Mouse (Mus musculus) ES-E14 (cell line): ENCODE data around the gene Olfr1045. TPM values are rescaled to one million over a fixed set of nuclear protein-coding genes. Genes with fewer than 3 reads are reported as not detected.
"Not testable (repeated sequence)": the region's sequence is repeated elsewhere in the genome, so short reads cannot be mapped to it uniquely, and the experiment has no call there.

Experiments used
- DNase-seq: peaks from one replicate; pipeline ENCODE4 v3.0.0-alpha.2; 2013; ENCODE audit warnings: low read depth, low spot score
- H3K27ac ChIP-seq: 2 replicates; pipeline ENCODE4 v1.5.1; 2012; ENCODE audit warnings: low read depth, mild to moderate bottlenecking, low read length, moderate library complexity, mixed read lengths; ENCODE audit not compliant: poor library complexity, insufficient read depth, severe bottlenecking
- H3K36me3 ChIP-seq: 2 replicates; pipeline ENCODE4 v1.6.1; 2012; ENCODE audit warnings: mild to moderate bottlenecking, low read length, moderate library complexity, mixed read lengths; ENCODE audit not compliant: control insufficient read depth, poor library complexity, insufficient read depth, severe bottlenecking
- H3K4me1 ChIP-seq, 2 experiments: fragments of 150-350 bp in 1 of 2; sonication (generic) in 1 of 2; 2 replicates each; pipeline ENCODE4 v1.6.1; 2012; ENCODE audit warnings: low read length in 2 of 2, mild to moderate bottlenecking in 1 of 2, mixed read lengths in 1 of 2; ENCODE audit not compliant: control insufficient read depth in 2 of 2, insufficient read depth in 2 of 2, poor library complexity in 1 of 2
- H3K4me3 ChIP-seq, 2 experiments: fragments of 150-350 bp in 1 of 2; sonication (generic) in 1 of 2; 2 replicates each; pipeline ENCODE4 v1.5.1; 2012; ENCODE audit warnings: low read length in 2 of 2, low read depth in 1 of 2, mild to moderate bottlenecking in 1 of 2, mixed read lengths in 1 of 2; ENCODE audit not compliant: insufficient read depth in 1 of 2, poor library complexity in 1 of 2, severe bottlenecking in 1 of 2
- H3K9ac ChIP-seq: 2 replicates; pipeline ENCODE4 v1.6.1; 2012; ENCODE audit warnings: low read depth, mild to moderate bottlenecking, low read length, mixed read lengths; ENCODE audit not compliant: poor library complexity, insufficient read depth, severe bottlenecking
- H3K9me3 ChIP-seq: fragments of 150-350 bp; sonication (generic); 2 replicates; pipeline ENCODE4 v1.6.1; 2012; ENCODE audit warnings: low read depth, mild to moderate bottlenecking, low read length; ENCODE audit not compliant: control insufficient read depth, insufficient read depth
- CHD2 ChIP-seq: IDR thresholded peaks from 2 replicates; pipeline ENCODE4 v1.6.1; 2014; ENCODE audit warnings: mild to moderate bottlenecking, low read depth, low read length, inconsistent platforms
- HCFC1 ChIP-seq: IDR thresholded peaks from 2 replicates; pipeline ENCODE4 v1.6.1; 2012; ENCODE audit warnings: low read length, inconsistent platforms, borderline replicate concordance; ENCODE audit not compliant: insufficient read depth
- MAFK ChIP-seq: IDR thresholded peaks from 2 replicates; pipeline ENCODE4 v1.6.1; 2014; ENCODE audit warnings: mild to moderate bottlenecking, low read depth, low read length, inconsistent platforms; ENCODE audit not compliant: insufficient read depth
- ZC3H11A ChIP-seq: IDR thresholded peaks from 2 replicates; pipeline ENCODE4 v1.6.1; 2012; ENCODE audit warnings: low read depth, mild to moderate bottlenecking, inconsistent platforms, low read length, borderline replicate concordance
- ZNF384 ChIP-seq: IDR thresholded peaks from 2 replicates; pipeline ENCODE4 v1.6.1; 2012; ENCODE audit warnings: low read depth, low read length, inconsistent platforms
- in situ Hi-C, 2 experiments: fragments of 600-800 bp; cut with MboI; formaldehyde crosslinking; loops; one replicate each; pipeline ENCODE4 v1.15.1; 2025; ENCODE audit warnings: low sequenced_read_pairs in 2 of 2, inconsistent platforms in 1 of 2; ENCODE audit not compliant: unreplicated experiment in 2 of 2
- total RNA-seq: library from RNA; depleted of rRNA; stranded (reverse); fragments of 300-350 nt; gene quantifications from 2 replicates; pipeline ENCODE4 v1.2.3, GENCODE M21; 2012

The Olfr1045 gene
- total RNA-seq, 1 experiment: not detected

GRCm38 (mm10) chr2:86185583-86185982 is 17.2 kb downstream of the Olfr1045 start, which contains the start of gene Olfr52:
TSS of gene Olfr52 (minus strand) at chr2:86185683.
- TF ChIP-seq MAFK: no peak
- no peak for TF ChIP-seq ZNF384

GRCm38 (mm10) chr2:86179950-86180349 is 22.9 kb downstream of the Olfr1045 start:
- no peak overlapping the region for H3K27ac ChIP-seq
- TF ChIP-seq ZNF384 (no peak), HCFC1 (no peak), MAFK (no peak), ZC3H11A (no peak), CHD2 (no peak)
- H3K36me3 ChIP-seq: no peaks in the 10 kb centered on the region
- in situ Hi-C loops: no loop called here
- H3K4me3 ChIP-seq: no peak overlapping the region
- no peak overlapping the region for H3K9ac ChIP-seq
- peaks cover 2 to 4% of the 10 kb centered on the region in 2 experiments; a peak in 1 of 4 replicates for H3K4me1 ChIP-seq
- H3K9me3 ChIP-seq: no peaks in the 10 kb centered on the region
- peak; percentile 51 for DNase-seq

More at GRCm38 (mm10) chr2:86185583-86185982, 17.2 kb downstream of the Olfr1045 start, which contains the start of gene Olfr52:
- in situ Hi-C loops: no loop called here
- H3K27ac ChIP-seq: no peak within 1 kb of the TSS
- H3K9me3 ChIP-seq: no peaks in the 10 kb centered on the region
- H3K9ac ChIP-seq: no peak within 1 kb of the TSS
- DNase-seq: no peak
- no peak within 1 kb of the TSS for H3K4me3 ChIP-seq
- no peaks in the 10 kb centered on the region for H3K4me1 ChIP-seq
- H3K36me3 ChIP-seq: no peaks in the 10 kb centered on the region

GRCm38 (mm10) chr2:86177720-86178119 is 25.1 kb downstream of the Olfr1045 start, which contains the start of gene Olfr1044:
TSS of gene Olfr1044 (minus strand) at chr2:86177820.
- Histone ChIP-seq H3K9ac (no peak within 1 kb of the TSS), H3K36me3 (no peaks in the 10 kb centered on the region), H3K27ac (no peak within 1 kb of the TSS), H3K9me3 (no peaks in the 10 kb centered on the region), H3K4me1 (peaks cover 2 to 4% of the 10 kb centered on the region in 2 experiments; a peak in 1 of 4 replicates), H3K4me3 (no peak within 1 kb of the TSS)
- no peak for TF ChIP-seq ZC3H11A
- TF ChIP-seq ZNF384: no peak
- TF ChIP-seq CHD2: no peak
- no peak for TF ChIP-seq HCFC1
- no peak for TF ChIP-seq MAFK
- DNase-seq: no peak
- in situ Hi-C loops: no loop called here

- H3K9ac ChIP-seq, H3K4me3 ChIP-seq, H3K27ac ChIP-seq, DNase-seq, in situ Hi-C loops, H3K4me1 ChIP-seq, H3K36me3 ChIP-seq, H3K9me3 ChIP-seq: not testable (repeated sequence)
Observed at GRCm38 (mm10) chr2:86175422-86175821, 27.4 kb downstream of the Olfr1045 start.

GRCm38 (mm10) chr2:86167422-86167821 is 35.4 kb downstream of the Olfr1045 start, which contains the start of gene Olfr1043:
TSS of gene Olfr1043 (minus strand) at chr2:86167522.
- no peak for DNase-seq
- H3K36me3 ChIP-seq: no peaks in the 10 kb centered on the region
- H3K27ac ChIP-seq: no peak within 1 kb of the TSS
- no peak within 1 kb of the TSS for H3K4me3 ChIP-seq
- H3K4me1 ChIP-seq: no peaks in the 10 kb centered on the region
- TF ChIP-seq HCFC1 (no peak), MAFK (no peak), ZC3H11A (no peak), CHD2 (no peak)
- H3K9ac ChIP-seq: no peak within 1 kb of the TSS
- H3K9me3 ChIP-seq: no peaks in the 10 kb centered on the region
- in situ Hi-C loops: no loop called here
